ENCODE assay signal across 8 mouse cellular contexts in the genomic region with DNA sequence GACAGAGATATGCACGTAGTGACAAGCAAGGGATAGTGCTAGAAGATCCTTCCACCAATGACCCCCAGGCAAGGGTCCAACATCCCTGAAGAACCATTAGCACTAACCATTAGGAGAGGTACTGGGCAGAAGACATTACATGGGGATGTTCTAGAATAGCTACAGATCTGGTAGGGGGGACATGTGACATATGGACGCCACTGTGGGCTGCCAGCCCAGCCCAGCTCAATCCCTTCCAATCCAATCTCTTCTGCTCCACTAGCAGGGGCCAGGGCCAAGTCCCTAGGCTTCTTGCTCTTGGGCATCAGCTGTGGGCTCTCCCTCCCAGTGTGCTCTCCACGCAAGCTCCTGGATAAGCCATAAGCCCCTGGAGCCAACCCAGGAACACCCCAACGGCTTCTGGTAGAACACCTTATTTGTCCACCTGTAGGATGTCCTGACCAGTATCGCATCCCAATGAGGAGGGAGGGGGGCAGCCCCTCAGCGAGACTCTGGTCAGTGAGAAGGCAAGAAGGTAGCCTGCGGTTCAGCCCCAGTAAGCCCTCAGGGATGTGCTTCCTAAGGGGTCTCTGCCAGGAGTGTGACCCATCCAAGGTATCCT. TPM values are rescaled to one million over a fixed set of nuclear protein-coding genes. Genes with fewer than 3 reads are reported as not detected.
A peak's percentile ranks its signal among the peaks of the same experiment; 100 is the strongest.
DNase-seq lines count a peak whose midpoint lies in the region; ATAC-seq lines count a peak whose summit lies in the region.

No protein-coding gene starts in this region.

- H3K27me3 ChIP-seq in hindbrain, embryonic 13.5 days = 0 out of 2 replicates have a peak, but pooled peaks cover 3% of the 10 kb centered on the region
- no peaks in the 10 kb centered on the region for H3K27me3 ChIP-seq in midbrain, embryonic 16.5 days (ENCODE audit: control insufficient read depth, insufficient read depth, low read depth, low read length)

- 76% methylated on average over 7 of the region's 7 CpGs for WGBS in hindbrain, embryonic 13.5 days
- 54% methylated on average over 7 of the region's 7 CpGs for WGBS in midbrain, embryonic 16.5 days

- H3K9me3 ChIP-seq in hindbrain, embryonic 13.5 days = no peaks in the 10 kb centered on the region
- H3K9me3 ChIP-seq in midbrain, embryonic 16.5 days (replicated peaks; ENCODE audit: control insufficient read depth, low read length, poor library complexity, severe bottlenecking) = no peaks in the 10 kb centered on the region

- H3K4me1 ChIP-seq in hindbrain, embryonic 13.5 days (replicated peaks) = peaks cover 88% of the 10 kb centered on the region
- peaks cover 64% of the 10 kb centered on the region for H3K4me1 ChIP-seq in midbrain, embryonic 16.5 days (ENCODE audit: control insufficient read depth, insufficient read depth, low read length)

- intact Hi-C loops in left cerebral cortex, postnatal 4 days (cut with DNase I) = no loop called here

- H3K4me2 ChIP-seq in hindbrain, embryonic 13.5 days = peak overlapping the region; percentile 97
- peak overlapping the region; percentile 97 for H3K4me2 ChIP-seq in midbrain, embryonic 16.5 days (ENCODE audit: low read length)

- H3K27ac ChIP-seq in hindbrain, embryonic 13.5 days = peak overlapping the region; percentile 96
- H3K27ac ChIP-seq in midbrain, embryonic 16.5 days (ENCODE audit: low read length) = no peak overlapping the region

- H3K9ac ChIP-seq in hindbrain, embryonic 13.5 days = peak overlapping the region; percentile 97
- peak overlapping the region; percentile 94; the same call in 1 of the 2 replicates for H3K9ac ChIP-seq in midbrain, embryonic 16.5 days (ENCODE audit: low read depth, low read length)

- H3K4me3 ChIP-seq in hindbrain, embryonic 13.5 days = peak overlapping the region; percentile 86
- peak overlapping the region; percentile 77 for H3K4me3 ChIP-seq in midbrain, embryonic 16.5 days (ENCODE audit: low read depth, low read length)

- peak; percentile 89 for DNase-seq in left cerebral cortex, postnatal 4 days
- DNase-seq in left cerebral cortex, adult 8-10 months (ENCODE audit: low spot score in 2 of 2) = no peak
- DNase-seq in cerebellum, postnatal 36 days = peak; percentile 87 to 88
- DNase-seq in spleen, postnatal 10 days (ENCODE audit: low spot score in 2 of 2) = no peak
- no peak for DNase-seq in thymus, postnatal 14 days

- no peaks in the 10 kb centered on the region for H3K36me3 ChIP-seq in hindbrain, embryonic 13.5 days
- no peaks in the 10 kb centered on the region for H3K36me3 ChIP-seq in midbrain, embryonic 16.5 days (ENCODE audit: control insufficient read depth, insufficient read depth, low read length)

- no peak for ATAC-seq in hindbrain, embryonic 13.5 days (ENCODE audit: low FRiP score)
- no peak for ATAC-seq in midbrain, embryonic 16.5 days
- no peak for ATAC-seq in granulocyte monocyte progenitor cell, adult 5-6 weeks (replicated peaks; ENCODE audit: poor library complexity, severe bottlenecking)

RNA-seq across cellular contexts. Expression of a gene that starts 2.2 kb away (rescaled TPM):
- 100 to 1,000 TPM; 100 TPM for total RNA-seq in left cerebral cortex, postnatal 4 days (2021)
- 10 to 100 TPM; 42.6 to 60.9 (median 54.8) TPM for total RNA-seq in left cerebral cortex, adult 8-10 months (2022)
- 99.2 and 104 TPM in 2 replicates for polyA plus RNA-seq in hindbrain, embryonic 13.5 days (2015; fragmentation: Nextera tagmentation; extraction: Ambion mirVana)
- polyA plus RNA-seq in midbrain, embryonic 16.5 days (2015; fragmentation: Nextera tagmentation; extraction: Ambion mirVana) = 90.1 and 92.1 TPM in 2 replicates
- total RNA-seq in granulocyte monocyte progenitor cell, adult 5-6 weeks (2014; fragmentation: Nextera tagmentation) = 19.1 and 23.4 TPM in 2 replicates
- total RNA-seq in granulocyte monocyte progenitor cell, adult 5-6 weeks (2017) = 11.0 and 14.7 TPM in 2 replicates

RNA-seq across cellular contexts. Expression of a gene that starts 17.9 kb away (rescaled TPM):
- total RNA-seq in left cerebral cortex, postnatal 4 days (2021) = 10 to 100 TPM; 46.6 to 49.4 TPM
- total RNA-seq in left cerebral cortex, adult 8-10 months (2022) = 10 to 100 TPM; 46.2 to 59.3 (median 50.7) TPM
- polyA plus RNA-seq in hindbrain, embryonic 13.5 days (2015; fragmentation: Nextera tagmentation; extraction: Ambion mirVana) = 75.1 and 86.5 TPM in 2 replicates
- 120 and 124 TPM in 2 replicates for polyA plus RNA-seq in midbrain, embryonic 16.5 days (2015; fragmentation: Nextera tagmentation; extraction: Ambion mirVana)
- total RNA-seq in granulocyte monocyte progenitor cell, adult 5-6 weeks (2014; fragmentation: Nextera tagmentation) = 4.3 and 6.1 TPM in 2 replicates
- total RNA-seq in granulocyte monocyte progenitor cell, adult 5-6 weeks (2017) = 2.5 and 4.7 TPM in 2 replicates

RNA-seq across cellular contexts. Expression of a gene that starts 28.9 kb away (rescaled TPM):
- 10 to 100 TPM; 34.4 to 36.6 TPM for total RNA-seq in left cerebral cortex, postnatal 4 days (2021)
- 10 to 100 TPM; 35.8 to 40.9 (median 39.4) TPM for total RNA-seq in left cerebral cortex, adult 8-10 months (2022)
- polyA plus RNA-seq in hindbrain, embryonic 13.5 days (2015; fragmentation: Nextera tagmentation; extraction: Ambion mirVana) = 36.1 and 36.5 TPM in 2 replicates
- polyA plus RNA-seq in midbrain, embryonic 16.5 days (2015; fragmentation: Nextera tagmentation; extraction: Ambion mirVana) = 29.0 and 32.6 TPM in 2 replicates
- not detected in 2 replicates for total RNA-seq in granulocyte monocyte progenitor cell, adult 5-6 weeks (2014; fragmentation: Nextera tagmentation)
- not detected in 2 replicates for total RNA-seq in granulocyte monocyte progenitor cell, adult 5-6 weeks (2017)

RNA-seq across cellular contexts. Expression of a gene that starts 33.0 kb away (rescaled TPM):
- total RNA-seq in left cerebral cortex, postnatal 4 days (2021) = 100 to 1,000 TPM; 163 to 165 TPM
- 100 to 1,000 TPM; 150 to 165 (median 161) TPM for total RNA-seq in left cerebral cortex, adult 8-10 months (2022)
- 82.8 and 87.3 TPM in 2 replicates for polyA plus RNA-seq in hindbrain, embryonic 13.5 days (2015; fragmentation: Nextera tagmentation; extraction: Ambion mirVana)
- polyA plus RNA-seq in midbrain, embryonic 16.5 days (2015; fragmentation: Nextera tagmentation; extraction: Ambion mirVana) = 76.7 and 82.0 TPM in 2 replicates
- total RNA-seq in granulocyte monocyte progenitor cell, adult 5-6 weeks (2014; fragmentation: Nextera tagmentation) = 9.2 and 10.5 TPM in 2 replicates
- 5.8 and 6.4 TPM in 2 replicates for total RNA-seq in granulocyte monocyte progenitor cell, adult 5-6 weeks (2017)

RNA-seq across cellular contexts. Expression of a gene that starts 37.9 kb away (rescaled TPM):
- total RNA-seq in left cerebral cortex, postnatal 4 days (2021) = 1 to 10 TPM; 4.1 to 5.0 TPM
- 10 to 100 TPM in 2 of 4 experiments, 1 to 10 TPM in 2; 9.5 to 10.6 (median 10.1) TPM for total RNA-seq in left cerebral cortex, adult 8-10 months (2022)
- 5.9 and 7.1 TPM in 2 replicates for polyA plus RNA-seq in hindbrain, embryonic 13.5 days (2015; fragmentation: Nextera tagmentation; extraction: Ambion mirVana)
- polyA plus RNA-seq in midbrain, embryonic 16.5 days (2015; fragmentation: Nextera tagmentation; extraction: Ambion mirVana) = 3.0 and 4.4 TPM in 2 replicates
- total RNA-seq in granulocyte monocyte progenitor cell, adult 5-6 weeks (2014; fragmentation: Nextera tagmentation) = not detected in 2 replicates
- 0.93 TPM in 1 of 2 replicates, not detected in the other for total RNA-seq in granulocyte monocyte progenitor cell, adult 5-6 weeks (2017)

Comparison
In these comparisons a context has a peak if more than half of its experiments do, and no peak if none do; other contexts are left out.
1. DNase-seq: peak in left cerebral cortex, postnatal 4 days (single experiment) and cerebellum, postnatal 36 days (2 of 2); none in left cerebral cortex, adult 8-10 months (0 of 2), spleen, postnatal 10 days (0 of 2) and thymus, postnatal 14 days (single experiment).
2. RNA of a gene that starts 17.9 kb away (total RNA-seq): 46.2 to 59.3 TPM in left cerebral cortex, adult 8-10 months and 46.6 to 49.4 TPM in left cerebral cortex, postnatal 4 days; 2.5 to 6.1 TPM in granulocyte monocyte progenitor cell, adult 5-6 weeks; every median in the first group is over 4 times any median in the second.
3. RNA of a gene that starts 28.9 kb away (total RNA-seq): 35.8 to 40.9 TPM in left cerebral cortex, adult 8-10 months and 34.4 to 36.6 TPM in left cerebral cortex, postnatal 4 days; not detected in granulocyte monocyte progenitor cell, adult 5-6 weeks; every median in the first group is over 10 times any median in the second.